Mouse (Mus musculus): ENCODE results near the gene Gm21954.

DNA sequence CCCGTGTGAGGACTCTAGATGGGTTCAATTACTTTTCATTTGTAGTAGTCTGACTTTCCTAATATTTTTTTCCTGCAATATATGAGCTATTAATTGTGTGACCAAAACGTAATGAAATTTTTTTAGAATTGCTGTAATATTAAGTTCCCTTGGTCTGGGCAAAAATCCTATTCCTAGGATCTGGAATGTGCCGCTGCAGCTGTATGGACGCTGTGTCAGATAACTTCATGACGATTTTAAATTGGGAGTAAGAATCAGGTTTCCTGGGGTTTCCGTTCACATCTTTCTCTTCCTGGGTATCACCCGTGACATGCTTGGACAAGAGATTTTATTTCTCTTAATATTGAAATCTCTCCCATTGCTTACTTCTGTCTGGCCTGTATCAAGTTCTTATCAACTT, 23.2 kb upstream of the Gm21954 start:
- TF ChIP-seq E2F4 (IDR thresholded peaks at IDR 0.05; ENCODE audit: insufficient read depth) (no peak), USF1 (IDR thresholded peaks at IDR 0.05; ENCODE audit: low read depth) (no peak), POLR2A (IDR thresholded peaks at IDR 0.05; ENCODE audit: insufficient read length, low read depth) (no peak)
